Mouse (Mus musculus) naive thymus-derived CD4-positive, alpha-beta T cell, adult 5 months (primary cell): ENCODE data around the gene Foxn3. TPM values are rescaled to one million over a fixed set of nuclear protein-coding genes. Genes with fewer than 3 reads are reported as not detected.

ENCODE experiments used
- polyA plus RNA-seq: library from polyadenylated mRNA; unstranded; fragments of 100-300 nt; shearing (Covaris generic); gene quantifications from one replicate; pipeline ENCODE4 v1.2.1, GENCODE M21; 2017

Gene Foxn3
- polyA plus RNA-seq: 378 TPM

GRCm38 (mm10) chr12:99563219-99564059 lies at the start of gene Foxn3:
TSS of gene Foxn3 (minus strand) at chr12:99563582.

